Mouse (Mus musculus): ENCODE results near the gene Tcp11l2.

The Tcp11l2 gene

DNA sequence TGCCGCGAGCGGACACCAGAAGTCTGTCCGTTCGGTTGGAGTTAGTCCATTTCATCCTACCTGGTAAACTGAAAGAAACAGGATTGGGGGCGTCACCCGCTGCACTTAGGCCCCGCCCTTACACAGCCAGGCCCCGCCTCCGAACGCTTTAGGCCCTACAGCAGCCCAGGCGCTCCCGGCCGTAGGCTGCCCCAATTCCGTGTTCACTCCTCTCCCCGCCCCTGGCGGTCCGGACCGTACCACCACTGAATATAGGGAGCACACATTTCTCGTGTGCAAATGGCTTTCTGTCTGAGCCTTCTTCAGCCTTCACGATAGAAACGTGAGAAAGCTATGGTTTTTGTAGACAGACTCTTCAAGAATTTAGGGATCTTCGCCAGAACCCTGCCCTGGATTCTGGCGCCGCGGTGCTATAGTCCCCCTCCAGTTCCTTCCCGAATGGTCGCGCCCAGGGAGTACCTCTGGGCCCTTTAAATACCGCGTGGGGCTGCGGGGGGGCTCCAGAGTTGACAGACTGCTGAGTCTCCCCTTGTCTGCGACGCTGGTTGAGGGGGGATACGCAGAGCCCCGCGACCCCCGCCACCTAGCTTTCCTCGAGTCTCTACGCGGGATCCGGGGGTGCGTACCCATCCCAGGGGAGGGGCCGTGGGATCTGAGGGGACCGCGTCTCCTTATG is at the start of gene Tcp11l2:
Tcp11l2 (plus strand) TSS at position 232 of the 676 bp plus-strand sequence.
- DNase-seq (ENCODE audit: low read depth, low spot score) = peak; percentile 95

- DNase-seq (ENCODE audit: low read depth, low spot score) = no peak
These were observed 49.4 kb upstream of the Tcp11l2 start for GRCm38 (mm10) chr10:84527070-84527469.

DNA sequence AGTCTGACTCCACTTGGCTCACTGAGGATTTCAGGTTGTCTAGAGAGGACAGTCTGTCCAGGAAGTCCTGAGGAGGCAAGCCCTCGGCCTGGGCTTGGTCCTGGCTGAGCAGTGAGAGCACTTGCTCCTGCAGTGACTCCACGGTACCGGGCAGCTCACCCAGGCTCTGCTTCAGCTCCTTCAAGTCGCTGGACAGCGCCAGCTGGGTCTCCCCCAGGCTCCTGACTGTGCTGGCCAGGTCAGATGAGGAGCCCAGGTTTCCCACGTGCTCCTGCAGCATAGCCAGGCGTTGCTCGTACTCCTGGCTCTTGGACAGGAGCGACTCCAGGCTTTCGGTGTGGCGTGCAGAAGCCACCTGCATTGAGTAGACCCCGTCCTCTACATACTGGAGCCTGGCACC is 48.8 kb upstream of the Tcp11l2 start:
- no peak for DNase-seq (ENCODE audit: low read depth, low spot score)

DNA sequence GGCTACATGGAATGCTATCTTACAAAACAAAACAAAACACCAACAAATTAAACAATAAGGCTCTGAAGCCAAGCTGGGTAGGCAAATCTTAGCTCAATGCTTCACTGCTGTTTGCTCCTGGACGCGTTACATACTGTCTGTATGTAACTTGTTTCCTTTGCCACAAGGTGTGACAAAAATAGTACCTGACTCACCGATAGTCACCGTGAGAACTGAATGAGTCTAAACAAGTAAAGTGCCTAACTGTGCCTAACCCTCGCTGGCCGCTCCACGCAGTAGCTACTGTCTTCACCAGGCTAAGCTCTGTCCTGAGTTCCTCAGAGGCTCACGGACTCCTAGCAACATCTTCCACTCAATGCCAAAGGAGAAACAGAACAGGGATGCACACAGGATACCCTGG is 46.0 kb upstream of the Tcp11l2 start:
- no peak for DNase-seq (ENCODE audit: low read depth, low spot score)

DNA sequence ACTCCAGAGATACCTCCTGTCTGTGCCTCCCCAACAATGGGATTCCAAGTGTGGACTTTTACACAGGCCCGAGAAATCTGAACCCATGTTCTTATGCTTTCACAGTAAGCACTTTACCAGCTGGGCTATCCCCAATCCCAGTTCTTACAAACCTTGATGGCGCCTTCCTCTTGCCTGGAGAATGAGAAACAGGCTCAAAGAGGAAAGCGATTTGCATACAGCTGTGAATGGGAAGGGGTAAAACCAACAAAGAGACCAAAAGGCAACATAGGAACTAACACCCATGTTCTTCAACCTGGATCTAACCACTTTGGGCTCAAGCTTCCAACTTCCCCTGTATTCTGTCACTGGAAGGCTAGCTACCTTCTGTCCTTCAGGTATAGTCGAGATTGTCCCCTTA is 44.9 kb upstream of the Tcp11l2 start:
- DNase-seq (ENCODE audit: low read depth, low spot score) = no peak

GRCm38 (mm10) chr10:84532191-84532889 is 44.1 kb upstream of the Tcp11l2 start:
- DNase-seq (ENCODE audit: low read depth, low spot score) = no peak

GRCm38 (mm10) chr10:84532911-84533882 is 43.2 kb upstream of the Tcp11l2 start:
- no peak for DNase-seq (ENCODE audit: low read depth, low spot score)

- peak; percentile 47 for DNase-seq (ENCODE audit: low read depth, low spot score)
These were observed 42.3 kb upstream of the Tcp11l2 start, which contains the start of gene Ckap4 for GRCm38 (mm10) chr10:84533912-84534671. Gene Ckap4, minus strand, starts transcription at chr10:84534062.

GRCm38 (mm10) chr10:84535458-84535857 is 41.0 kb upstream of the Tcp11l2 start:
- DNase-seq (ENCODE audit: low read depth, low spot score) = no peak

DNA sequence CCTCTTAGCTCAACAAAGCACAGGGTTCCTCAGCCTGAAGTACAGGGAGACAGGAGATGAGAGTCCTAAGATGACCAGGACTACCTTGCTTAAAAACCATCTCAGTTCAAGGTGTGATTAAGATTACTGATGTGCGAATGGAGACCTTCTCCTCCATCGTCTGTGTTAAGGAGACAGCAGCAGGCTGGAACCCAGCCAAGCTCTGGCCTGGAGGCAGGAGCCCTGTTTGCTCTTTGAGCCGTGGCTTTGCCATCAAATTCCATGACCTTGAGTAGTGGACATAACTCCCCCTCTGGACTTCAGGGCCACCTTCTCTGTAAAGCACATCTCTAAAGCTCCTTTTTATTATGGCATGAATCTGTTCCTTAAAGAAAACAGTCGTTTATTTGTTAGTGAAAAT is 40.6 kb upstream of the Tcp11l2 start:
- DNase-seq (ENCODE audit: low read depth, low spot score) = no peak

DNA sequence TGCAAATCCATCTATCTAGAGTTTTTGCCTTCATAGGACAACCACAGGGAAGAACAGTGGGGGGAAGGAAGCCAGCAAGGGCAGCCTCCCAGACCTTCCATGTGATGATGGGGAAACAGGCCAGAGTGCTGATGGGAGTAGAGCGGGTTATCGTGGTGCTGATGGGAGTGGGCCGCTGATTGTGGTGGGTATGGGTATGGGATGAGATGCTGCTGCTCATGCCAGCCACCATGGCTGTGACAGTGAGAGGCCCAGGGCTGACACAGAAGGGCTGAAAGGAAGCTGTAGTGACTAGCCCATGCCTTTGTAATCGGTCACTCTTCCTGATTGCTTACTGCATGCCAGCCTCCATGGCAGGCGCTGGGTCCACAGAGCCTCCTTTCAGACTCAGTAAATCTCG is 36.8 kb upstream of the Tcp11l2 start:
- no peak for DNase-seq (ENCODE audit: low read depth, low spot score)

- DNase-seq (ENCODE audit: low read depth, low spot score) = no peak
These were observed 33.4 kb upstream of the Tcp11l2 start for GRCm38 (mm10) chr10:84542802-84543658.

DNA sequence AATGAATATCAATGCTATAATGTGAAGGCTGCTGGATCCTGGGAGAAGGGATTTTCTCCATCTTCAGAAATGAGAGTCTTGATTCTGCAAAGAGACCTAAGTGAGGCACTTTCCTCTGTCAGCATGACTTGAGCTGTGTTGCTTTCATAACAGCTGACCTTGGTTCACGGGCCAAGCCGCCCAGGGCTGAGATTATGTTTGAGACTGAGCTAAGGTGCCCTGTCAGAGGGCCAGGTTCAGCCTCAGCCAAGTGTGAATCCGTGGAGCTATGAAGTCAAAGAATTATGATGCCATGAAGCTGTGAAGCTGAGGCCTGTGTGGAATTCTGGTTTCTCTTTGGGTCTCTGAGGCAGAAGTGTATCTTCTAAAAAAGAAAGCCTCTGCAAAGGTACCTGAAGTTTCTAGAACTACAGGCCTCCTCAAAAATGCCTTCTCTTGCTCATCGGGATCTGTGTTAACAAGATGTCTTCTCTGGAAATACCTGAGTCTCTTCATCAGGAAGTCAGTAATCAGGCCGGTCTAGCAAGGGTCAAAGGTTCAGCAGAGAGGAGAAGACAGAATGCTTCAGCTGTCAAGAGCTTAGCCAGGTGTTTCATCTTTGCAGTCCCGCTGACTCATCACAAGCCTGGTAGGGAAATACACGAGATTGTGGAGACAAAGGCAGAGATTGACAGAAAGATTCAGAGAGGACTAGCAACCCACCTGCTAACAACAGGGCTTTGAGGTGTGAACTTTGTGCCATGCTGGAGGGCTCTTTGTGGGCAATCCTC is 31.4 kb upstream of the Tcp11l2 start:
- no peak for DNase-seq (ENCODE audit: low read depth, low spot score)

DNA sequence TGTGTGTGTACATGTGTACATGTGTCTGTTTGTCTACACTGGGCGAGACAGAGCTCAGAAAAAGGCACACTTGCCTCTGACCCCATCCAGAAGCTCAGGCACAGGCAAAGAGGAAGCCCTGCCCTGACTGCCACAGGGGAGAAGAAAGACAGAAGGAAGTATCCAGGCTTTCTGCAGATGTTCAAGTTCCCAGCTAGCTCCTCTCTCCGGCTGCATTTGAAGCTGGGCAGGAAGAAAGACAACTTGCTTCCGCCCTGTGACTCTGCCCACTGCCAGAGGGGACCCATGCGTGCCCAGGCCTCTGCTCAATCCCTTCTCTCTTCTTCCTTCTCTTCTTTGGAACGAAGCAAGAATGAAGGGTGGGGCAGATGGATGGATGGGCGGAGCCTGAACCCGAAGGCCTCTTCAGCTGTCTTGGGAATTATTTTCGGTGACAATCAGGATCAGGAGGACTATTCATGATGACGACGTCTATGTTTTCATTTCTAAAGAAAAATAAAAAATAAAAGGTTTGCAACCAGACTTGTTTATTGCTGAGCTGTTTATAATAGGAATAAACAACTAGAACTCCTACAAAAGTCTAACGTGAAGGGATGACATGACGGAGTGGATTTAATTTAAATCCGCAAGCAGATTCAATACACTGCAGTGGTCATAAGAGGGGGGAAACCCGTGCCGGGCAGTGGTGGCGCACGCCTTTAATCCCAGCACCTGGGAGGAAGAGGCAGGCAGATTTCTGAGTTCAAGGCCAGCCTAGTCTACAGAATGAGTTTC is 27.1 kb upstream of the Tcp11l2 start:
- DNase-seq (ENCODE audit: low read depth, low spot score) = no peak

DNA sequence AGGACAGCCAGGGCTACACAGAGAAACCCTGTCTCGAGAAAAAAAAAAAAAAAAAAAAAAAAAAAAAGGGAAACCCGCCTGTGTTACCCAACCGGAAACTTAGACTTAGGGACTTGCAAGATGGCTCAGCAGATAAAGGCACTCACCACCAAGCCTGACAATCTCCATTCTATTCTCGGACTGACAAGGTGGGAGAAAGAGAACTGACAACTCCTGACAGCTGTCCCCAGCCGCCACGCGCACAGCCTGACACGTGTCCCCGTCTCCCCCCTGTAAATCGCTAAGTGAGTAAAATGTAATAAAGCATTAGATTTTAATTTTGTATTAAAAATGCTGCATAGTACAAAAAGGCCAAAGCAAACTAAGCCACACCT is 26.5 kb upstream of the Tcp11l2 start:
- DNase-seq (ENCODE audit: low read depth, low spot score) = no peak

DNA sequence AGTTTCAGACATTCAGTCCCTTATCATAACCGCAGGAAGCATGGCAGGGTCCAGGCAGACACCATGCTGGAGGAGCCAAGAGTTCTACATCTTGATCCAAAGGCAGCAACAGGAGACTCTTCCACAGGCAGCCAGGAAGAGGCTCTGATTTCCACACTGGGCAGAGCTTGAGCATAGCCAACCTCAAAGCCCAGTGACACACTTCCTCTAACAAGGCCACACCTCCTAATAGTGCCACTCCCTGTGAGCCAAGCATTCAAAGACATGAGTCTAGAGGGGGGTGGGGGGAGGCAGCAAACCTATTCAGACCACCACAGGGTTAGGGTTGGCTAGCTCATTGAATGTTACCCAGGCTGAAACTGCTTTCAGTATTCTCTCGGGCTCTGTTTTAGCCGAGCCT is 24.6 kb upstream of the Tcp11l2 start:
- peak; percentile 66 for DNase-seq (ENCODE audit: low read depth, low spot score)

GRCm38 (mm10) chr10:84552477-84552876 is 23.9 kb upstream of the Tcp11l2 start:
- no peak for DNase-seq (ENCODE audit: low read depth, low spot score)

DNA sequence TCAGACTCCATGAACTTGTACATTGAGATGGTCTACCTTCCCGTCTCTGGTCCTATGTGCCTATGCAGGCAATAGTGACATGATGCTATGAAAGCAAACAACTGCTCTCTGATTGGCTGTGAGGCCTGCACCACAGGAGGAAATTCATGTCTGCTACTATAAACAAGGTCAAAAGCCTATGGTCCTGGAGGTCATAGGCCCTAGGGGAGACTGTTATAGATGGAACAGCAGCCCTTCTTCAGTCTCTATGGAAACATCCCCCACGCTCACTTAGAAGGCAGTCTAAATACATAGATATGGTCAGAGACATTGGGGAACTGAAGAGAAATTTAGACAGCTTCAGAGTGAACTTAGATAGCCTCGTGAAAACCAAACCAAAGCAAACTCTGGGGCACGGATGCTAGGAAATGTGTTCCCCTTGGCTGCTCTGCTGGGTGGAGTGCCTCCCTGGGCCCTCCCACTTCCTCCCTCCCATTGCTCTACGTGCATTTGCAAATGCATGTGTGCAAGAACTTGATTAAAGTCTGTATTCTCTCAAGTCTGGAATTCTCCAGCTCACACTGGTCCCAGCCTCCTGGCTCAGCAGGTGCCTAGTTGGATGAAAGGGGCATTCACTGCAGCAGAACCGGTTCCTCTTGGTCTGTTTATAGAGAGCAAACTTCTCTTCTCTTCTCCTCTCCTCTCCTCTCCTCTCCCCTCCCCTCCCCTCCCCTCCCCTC is 22.0 kb upstream of the Tcp11l2 start:
- DNase-seq (ENCODE audit: low read depth, low spot score) = peak; percentile 99
